Mouse (Mus musculus): ENCODE measurements at regions not wholly inside any gene's neighbourhood (a gene's known extent, or its start where the extent isn't known, plus 50 kb on each side); places are given as distances from the start of the nearest gene placed in this dataset.
"Not testable (repeated sequence)": the region's sequence is repeated elsewhere in the genome, so short reads cannot be mapped to it uniquely, and the experiment has no call there.

- DNase-seq (ENCODE audit: low read depth, low spot score), result peak; percentile 30
These were observed 293.1 kb upstream of the Slc7a14 start for GRCm38 (mm10) chr3:31603237-31603636.

- DNase-seq (ENCODE audit: low read depth, low spot score), result not testable (repeated sequence)
These were observed 286.4 kb upstream of the Slc7a14 start for GRCm38 (mm10) chr3:31596581-31596980.

- DNase-seq (ENCODE audit: low read depth, low spot score), result no peak
These were observed 275.8 kb upstream of the Slc7a14 start for GRCm38 (mm10) chr3:31585971-31586370.

GRCm38 (mm10) chr3:31573849-31574248 is 263.7 kb upstream of the Slc7a14 start:
- no peak for DNase-seq (ENCODE audit: low read depth, low spot score)
